Mouse (Mus musculus) lung, embryonic 14.5 days (tissue): ENCODE data around the gene Cbx2. TPM values are rescaled to one million over a fixed set of nuclear protein-coding genes. Genes with fewer than 3 reads are reported as not detected.
A peak's percentile ranks its signal among the peaks of the same experiment; 100 is the strongest.

ENCODE experiments used
- ATAC-seq: fragments of 200-750 bp; cut with Nextera tagmentation; 2 replicates; pipeline ENCODE4 v1.8.0; 2017; ENCODE audit warnings: mild to moderate bottlenecking, moderate TSS enrichment, moderate library complexity; ENCODE audit not compliant: insufficient read depth
- DNase-seq: peaks from one replicate; pipeline ENCODE4 v3.0.0-alpha.2; 2015
- H3K27ac ChIP-seq: fragments of 300-500 bp; sonication (generic); 2 replicates; pipeline ENCODE4 v1.5.1; 2014; ENCODE audit warnings: low read depth, mild to moderate bottlenecking, moderate library complexity
- H3K27me3 ChIP-seq: fragments of 300-500 bp; sonication (generic); 2 replicates; pipeline ENCODE4 v1.6.1; 2014; ENCODE audit warnings: low read length, control low read depth; ENCODE audit not compliant: insufficient read depth
- H3K36me3 ChIP-seq: fragments of 300-500 bp; sonication (generic); 2 replicates; pipeline ENCODE4 v1.6.1; 2014; ENCODE audit warnings: control low read depth; ENCODE audit not compliant: insufficient read depth
- H3K4me1 ChIP-seq: fragments of 300-500 bp; sonication (generic); 2 replicates; pipeline ENCODE4 v1.6.1; 2014; ENCODE audit warnings: antibody characterized with exemption, control low read depth; ENCODE audit not compliant: insufficient read depth
- H3K4me2 ChIP-seq: fragments of 300-500 bp; sonication (generic); 2 replicates; pipeline ENCODE4 v1.6.1; 2014; ENCODE audit warnings: mild to moderate bottlenecking
- H3K4me3 ChIP-seq: fragments of 300-500 bp; sonication (generic); 2 replicates; pipeline ENCODE4 v1.5.1; 2014; ENCODE audit warnings: low read depth, low read length
- H3K9ac ChIP-seq: fragments of 300-500 bp; sonication (generic); 2 replicates; pipeline ENCODE4 v1.6.1; 2014
- H3K9me3 ChIP-seq: fragments of 300-500 bp; sonication (generic); 2 replicates; pipeline ENCODE4 v1.6.1; 2016; ENCODE audit warnings: low read depth, low read length, control low read depth
- CTCF ChIP-seq: IDR thresholded peaks from 2 replicates; pipeline ENCODE4 v1.5.1; 2016; ENCODE audit warnings: antibody characterized with exemption, low read depth
- WGBS: fragments of 180-500 bp; shearing (Covaris S2); extraction: QIAGEN DNeasy Blood & Tissue Kit; methylation state at CpG from one replicate; pipeline ENCODE4 v1.1.7; 2014; 5-methylcytosine and 5-hydroxymethylcytosine counted together
- polyA plus RNA-seq: library from polyadenylated mRNA; unstranded; fragments of >200 nt; fragmentation: Nextera tagmentation; extraction: Ambion mirVana; gene quantifications from 2 replicates; pipeline ENCODE4 v1.2.1, GENCODE M21; 2014

Cbx2 gene
- polyA plus RNA-seq, 1 experiment from 2014 or later: 43.4 TPM

DNA sequence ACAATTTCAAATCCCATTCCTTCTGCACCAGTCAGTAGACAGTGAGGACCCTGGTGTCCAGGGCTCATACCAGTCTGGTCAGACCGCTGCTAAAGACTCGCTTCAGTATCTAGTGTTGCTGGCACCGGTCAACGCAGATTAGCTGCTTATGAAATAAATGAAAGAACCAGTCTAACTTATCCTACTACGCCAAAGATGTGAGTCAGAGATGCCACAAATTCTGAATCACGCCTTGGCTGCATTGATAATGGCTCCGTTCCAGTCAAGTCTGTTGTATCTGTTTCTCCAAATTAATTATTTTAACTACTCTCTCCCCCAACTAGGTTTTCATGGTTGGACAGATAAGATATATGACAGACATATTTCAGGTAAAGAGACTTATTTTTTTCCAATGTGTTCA, 1.6 kb upstream of the Cbx2 start:
- Histone ChIP-seq H3K9ac (no peak overlapping the region), H3K27ac (no peak overlapping the region), H3K4me2 (no peak overlapping the region), H3K27me3 (peaks cover 15% of the 10 kb centered on the region; the same call in 1 of the 2 replicates), H3K4me3 (no peak overlapping the region), H3K4me1 (peaks cover 20% of the 10 kb centered on the region), H3K36me3 (peaks cover 11% of the 10 kb centered on the region), H3K9me3 (no peaks in the 10 kb centered on the region)
- DNase-seq: no peak
- ATAC-seq: no peak
- 71% methylated on average over 7 of the region's 7 CpGs for WGBS
- TF ChIP-seq CTCF: no peak

DNA sequence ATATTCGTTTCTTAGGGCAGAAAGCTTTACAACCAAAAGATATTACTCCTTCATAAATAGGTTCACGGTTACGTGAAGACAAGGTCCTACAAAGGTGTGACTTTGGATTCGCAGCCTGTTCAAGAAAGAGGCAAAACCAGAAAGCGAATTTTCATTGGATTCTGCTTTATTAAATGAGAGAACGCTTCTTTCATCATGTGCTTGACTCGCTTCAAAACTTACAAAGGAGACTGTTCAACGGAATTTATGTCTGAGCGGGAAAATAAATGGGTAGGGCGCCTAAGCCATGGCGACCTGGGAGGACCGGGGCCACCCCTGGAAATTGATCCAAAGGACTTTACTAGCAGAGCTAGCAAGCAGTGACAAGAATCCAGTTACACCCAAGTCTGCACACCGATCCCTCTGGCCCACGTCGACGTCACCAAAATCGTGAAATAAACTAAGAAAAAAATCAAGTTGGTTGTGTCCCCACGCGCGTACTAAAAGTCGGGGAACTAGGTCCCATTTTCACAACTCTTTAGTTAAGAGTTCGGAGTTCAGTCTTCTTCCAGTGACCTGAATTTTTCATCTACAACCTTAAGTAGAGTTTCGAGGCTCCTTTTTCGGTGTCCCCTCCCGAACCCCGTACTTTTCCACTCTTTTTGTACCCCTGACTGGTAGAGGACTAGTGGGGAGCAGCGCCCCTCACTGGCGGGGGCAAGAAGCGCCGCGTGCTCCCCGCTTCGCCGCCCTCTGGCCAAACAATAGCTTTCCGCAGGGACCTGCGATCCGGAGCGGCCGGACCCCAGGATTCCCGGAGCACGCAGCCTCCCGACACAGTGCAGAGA, 481 bp upstream of the Cbx2 start:
- peak overlapping the region; percentile 89 for H3K27ac ChIP-seq
- H3K9me3 ChIP-seq: no peaks in the 10 kb centered on the region
- H3K36me3 ChIP-seq: peaks cover 22% of the 10 kb centered on the region
- peak; percentile 50 for DNase-seq
- TF ChIP-seq CTCF: peak; percentile 63
- WGBS: 3% methylated on average over 42 of the region's 42 CpGs
- H3K9ac ChIP-seq: peak overlapping the region; percentile 89
- peak overlapping the region; percentile 92 for H3K4me3 ChIP-seq
- no peak for ATAC-seq
- peaks cover 15% of the 10 kb centered on the region; the same call in 1 of the 2 replicates for H3K27me3 ChIP-seq
- H3K4me1 ChIP-seq: peaks cover 22% of the 10 kb centered on the region
- peak overlapping the region; percentile 80 for H3K4me2 ChIP-seq

GRCm38 (mm10) chr11:119023616-119023980, 836 bp downstream of the Cbx2 start:
- Histone ChIP-seq H3K4me1 (peaks cover 22% of the 10 kb centered on the region), H3K36me3 (peaks cover 36% of the 10 kb centered on the region), H3K9ac (peak overlapping the region; percentile 89), H3K27ac (peak overlapping the region; percentile 89), H3K4me3 (peak overlapping the region; percentile 92), H3K9me3 (no peaks in the 10 kb centered on the region), H3K27me3 (peaks cover 15% of the 10 kb centered on the region; the same call in 1 of the 2 replicates), H3K4me2 (peak overlapping the region; percentile 80)
- ATAC-seq (no peak), DNase-seq (peak; percentile 66)
- no peak for TF ChIP-seq CTCF
- 2% methylated on average over 13 of the region's 15 CpGs for WGBS

DNA sequence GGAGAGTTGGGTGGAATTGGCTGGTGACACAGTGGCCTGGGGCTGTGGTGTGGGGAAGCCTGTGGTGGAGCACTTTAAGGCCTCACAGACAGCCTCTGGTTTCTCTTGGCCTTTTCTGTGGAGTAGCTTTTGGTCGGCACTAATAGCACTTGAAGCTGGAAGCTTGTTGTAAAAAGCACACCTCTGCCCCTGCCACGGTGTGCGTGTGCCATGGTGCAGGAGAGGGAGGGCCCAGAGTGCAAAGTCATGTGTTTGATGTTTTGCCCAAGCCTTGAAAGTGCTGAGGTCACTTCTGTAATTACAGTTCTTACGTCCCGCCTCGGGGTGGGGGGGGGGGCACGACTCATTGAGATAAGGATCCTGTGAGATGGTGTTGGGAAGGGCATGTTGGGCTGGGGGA, 1.5 kb downstream of the Cbx2 start:
- ATAC-seq: no peak
- WGBS: 10% methylated on average over 7 of the region's 7 CpGs
- Histone ChIP-seq H3K27me3 (peaks cover 15% of the 10 kb centered on the region; the same call in 1 of the 2 replicates), H3K9me3 (no peaks in the 10 kb centered on the region), H3K36me3 (peaks cover 42% of the 10 kb centered on the region), H3K4me1 (peaks cover 22% of the 10 kb centered on the region), H3K27ac (no peak overlapping the region; the same call in 1 of the 2 replicates), H3K4me3 (peak overlapping the region; percentile 92), H3K4me2 (peak overlapping the region; percentile 80), H3K9ac (peak overlapping the region; percentile 89)
- TF ChIP-seq CTCF: no peak
- no peak for DNase-seq

GRCm38 (mm10) chr11:119026203-119026602, 3.4 kb downstream of the Cbx2 start:
- peak; percentile 71 for DNase-seq
- H3K9ac ChIP-seq: no peak overlapping the region
- no peak overlapping the region for H3K27ac ChIP-seq

DNA sequence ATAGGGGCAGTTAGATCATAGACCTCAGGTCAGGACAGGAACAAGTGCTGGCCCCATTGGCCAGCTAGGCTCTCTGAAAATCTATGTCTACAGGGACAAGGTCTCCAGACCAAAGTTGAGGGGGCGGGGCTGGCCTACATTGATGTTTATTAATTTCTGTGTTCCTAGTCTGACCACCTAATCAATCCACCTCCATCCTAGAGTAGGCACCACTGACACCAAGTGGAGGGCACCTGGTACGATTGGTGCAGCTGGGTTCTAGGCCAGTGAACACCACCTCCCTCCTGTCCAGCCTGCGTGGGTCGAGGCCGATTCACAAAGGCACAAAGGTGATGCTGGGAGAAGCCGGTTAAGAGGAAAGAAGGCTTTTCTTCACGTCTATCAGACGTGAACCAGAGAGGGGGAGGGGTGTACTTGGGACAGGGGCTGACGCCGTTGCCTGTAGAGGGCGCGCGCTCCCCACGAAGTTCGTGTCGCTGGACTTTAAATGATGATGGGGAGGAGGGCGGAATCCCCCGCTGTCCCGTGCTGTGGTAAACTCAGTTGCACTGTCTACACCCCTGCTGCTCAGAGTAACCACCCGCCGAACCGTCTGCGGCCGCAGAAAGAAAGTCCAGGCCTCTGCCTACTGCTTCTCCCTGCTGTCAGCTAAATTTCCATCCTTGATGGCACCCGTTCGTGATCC, 11.3 kb downstream of the Cbx2 start:
- Histone ChIP-seq H3K4me1 (peaks cover 6% of the 10 kb centered on the region; the same call in 1 of the 2 replicates), H3K4me3 (peak overlapping the region; percentile 18), H3K27ac (no peak overlapping the region), H3K4me2 (peak overlapping the region; percentile 50), H3K27me3 (peaks cover 53% of the 10 kb centered on the region), H3K9ac (no peak overlapping the region), H3K9me3 (no peaks in the 10 kb centered on the region), H3K36me3 (peaks cover 26% of the 10 kb centered on the region)
- DNase-seq: peak; percentile 93
- 1% methylated on average over 26 of the region's 26 CpGs for WGBS
- TF ChIP-seq CTCF: peak; percentile 92
- ATAC-seq: peak; percentile 45; the same call in 1 of the 2 replicates

More at GRCm38 (mm10) chr11:119026203-119026602, 3.4 kb downstream of the Cbx2 start:
- Histone ChIP-seq H3K9me3 (no peaks in the 10 kb centered on the region), H3K4me1 (peaks cover 22% of the 10 kb centered on the region), H3K27me3 (peaks cover 6% of the 10 kb centered on the region; the same call in 1 of the 2 replicates), H3K4me2 (peak overlapping the region; percentile 80), H3K36me3 (peaks cover 59% of the 10 kb centered on the region), H3K4me3 (no peak overlapping the region)
- 34% methylated on average over 12 of the region's 12 CpGs for WGBS
- no peak for TF ChIP-seq CTCF
- no peak for ATAC-seq

DNA sequence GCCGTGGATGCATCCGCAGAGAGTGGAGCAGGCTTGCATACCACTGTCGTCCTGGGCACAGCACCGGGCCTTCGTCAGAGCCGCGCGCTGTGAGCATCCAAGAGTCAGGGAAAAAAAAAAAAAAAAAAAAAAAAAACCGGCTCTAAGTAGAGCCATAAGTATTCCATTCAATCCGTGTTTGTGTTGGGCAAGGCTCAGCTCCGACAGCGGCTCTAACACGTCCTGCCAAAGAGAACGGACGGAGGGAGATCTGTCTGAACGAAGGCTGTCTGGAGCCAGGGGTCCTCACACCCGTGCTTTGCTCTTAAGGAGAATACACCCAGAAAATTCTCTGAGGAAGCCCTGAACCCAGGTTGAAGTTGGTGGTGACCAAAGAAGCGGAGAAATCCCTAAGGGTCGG, 11.9 kb downstream of the Cbx2 start:
- Histone ChIP-seq H3K9ac (no peak overlapping the region), H3K36me3 (peaks cover 22% of the 10 kb centered on the region), H3K4me3 (peak overlapping the region; percentile 18), H3K4me1 (peaks cover 7% of the 10 kb centered on the region; the same call in 1 of the 2 replicates), H3K4me2 (peak overlapping the region; percentile 50), H3K27me3 (peaks cover 56% of the 10 kb centered on the region), H3K9me3 (no peaks in the 10 kb centered on the region), H3K27ac (no peak overlapping the region)
- WGBS: 3% methylated on average over 19 of the region's 19 CpGs
- ATAC-seq (no peak), DNase-seq (peak; percentile 50)
- TF ChIP-seq CTCF: no peak
